Mouse (Mus musculus): ENCODE data around the gene Rapgef2. TPM values are rescaled to one million over a fixed set of nuclear protein-coding genes. Genes with fewer than 3 reads are reported as not detected.
"Not testable (repeated sequence)": the region's sequence is repeated elsewhere in the genome, so short reads cannot be mapped to it uniquely, and the experiment has no call there.

Gene Rapgef2
- total RNA-seq, 4 experiments from 2014 or later, result 140 to 179 (median 158) TPM

DNA sequence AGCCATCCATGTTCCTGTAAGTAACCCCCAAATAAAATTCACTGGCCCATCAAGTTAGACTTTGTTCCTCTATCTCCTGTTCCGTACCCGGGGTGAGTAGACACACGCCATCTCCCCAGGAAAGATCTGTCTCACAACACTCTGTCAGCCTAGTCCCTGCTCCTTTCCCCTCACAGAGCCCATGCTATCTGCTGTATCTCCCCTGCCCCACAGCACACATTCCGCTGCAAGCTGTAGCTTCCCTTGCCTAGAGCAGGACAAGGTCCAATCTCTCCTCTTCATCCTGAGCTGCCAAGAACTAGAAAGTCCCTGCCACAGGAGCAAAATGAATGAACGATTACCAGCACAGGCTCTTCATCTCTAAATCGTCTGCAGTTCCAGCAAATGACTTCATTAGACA, 184.6 kb downstream of the Rapgef2 start:
- no peak for DNase-seq (ENCODE audit: low spot score in 2 of 2)

DNA sequence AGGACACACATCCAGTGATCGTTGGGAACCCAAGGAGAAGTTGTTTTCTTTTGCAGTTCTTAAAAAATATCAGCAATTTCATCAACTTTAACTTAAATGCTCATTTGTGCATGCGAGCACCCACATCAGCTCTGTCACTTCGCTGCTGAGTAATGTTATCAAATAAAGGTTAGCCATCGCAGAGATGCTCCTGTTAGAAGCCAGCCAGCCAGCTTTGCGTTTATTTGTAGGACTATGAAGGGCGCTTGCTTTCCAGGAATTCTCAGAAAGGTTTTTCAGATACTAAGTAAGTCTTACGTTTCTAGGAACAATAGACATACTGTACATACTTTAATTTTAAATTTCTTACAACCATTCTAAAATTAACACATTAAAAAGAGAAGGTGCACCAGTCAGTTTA, 185.5 kb downstream of the Rapgef2 start:
- no peak for DNase-seq (ENCODE audit: low spot score in 2 of 2)

DNA sequence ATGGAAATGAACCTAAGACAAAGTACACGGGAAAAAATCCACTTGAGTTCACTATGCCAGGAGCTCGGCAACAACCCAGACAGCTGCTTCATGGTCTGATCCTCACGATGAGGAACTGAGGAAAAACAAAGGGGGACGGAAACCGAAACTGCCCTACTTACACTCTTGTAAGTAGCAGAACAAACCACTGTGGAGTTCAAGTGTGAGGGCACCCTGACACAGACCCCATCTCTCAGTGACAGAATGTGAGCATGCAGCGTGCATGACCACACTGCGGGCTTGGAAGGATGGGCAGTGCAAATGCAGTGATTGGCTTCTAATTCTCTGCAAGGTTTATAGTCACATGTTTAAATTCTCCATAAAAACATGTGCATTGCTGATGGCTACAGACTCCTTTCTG, 197.2 kb downstream of the Rapgef2 start:
- DNase-seq (ENCODE audit: low spot score in 2 of 2), result no peak

DNA sequence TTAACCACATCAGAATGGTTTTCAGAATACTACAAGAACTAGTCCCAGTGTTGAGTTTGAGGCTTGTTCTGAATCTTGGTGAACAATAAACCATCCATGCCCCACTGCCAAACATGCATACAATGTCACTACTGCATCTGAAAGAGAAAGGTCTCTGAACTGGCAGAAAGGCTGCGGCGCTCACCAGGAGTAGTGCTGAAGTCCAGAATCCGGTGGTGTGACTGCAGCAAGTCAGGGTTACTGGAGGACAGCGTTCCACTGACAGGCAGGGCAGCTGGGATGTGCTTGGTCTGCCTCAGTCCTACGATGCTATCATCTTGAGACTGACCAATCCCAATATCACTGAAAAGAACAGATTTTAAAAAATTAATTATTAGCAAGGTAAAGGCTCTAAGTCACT, 197.9 kb downstream of the Rapgef2 start:
- no peak for DNase-seq (ENCODE audit: low spot score in 2 of 2)

DNA sequence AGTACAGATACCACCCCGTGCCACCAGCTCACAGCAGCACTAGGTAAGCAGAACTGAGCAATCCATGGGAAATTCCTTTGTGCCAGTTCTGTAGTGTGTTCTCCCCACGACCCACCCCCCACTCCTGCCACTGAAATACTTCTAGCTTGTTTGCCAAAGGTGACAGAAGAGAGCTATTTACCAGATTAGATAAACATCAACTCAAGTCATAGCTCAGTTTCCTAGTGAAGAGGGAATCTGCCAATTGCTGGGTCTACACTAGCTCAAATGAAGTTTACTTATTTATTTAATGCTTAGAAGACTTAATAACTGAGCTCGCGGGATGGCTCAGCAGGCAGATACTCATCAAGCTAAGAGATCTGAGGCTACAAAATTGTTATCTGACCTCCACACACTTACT, 200.0 kb downstream of the Rapgef2 start:
- DNase-seq (ENCODE audit: low spot score in 2 of 2), result no peak

DNA sequence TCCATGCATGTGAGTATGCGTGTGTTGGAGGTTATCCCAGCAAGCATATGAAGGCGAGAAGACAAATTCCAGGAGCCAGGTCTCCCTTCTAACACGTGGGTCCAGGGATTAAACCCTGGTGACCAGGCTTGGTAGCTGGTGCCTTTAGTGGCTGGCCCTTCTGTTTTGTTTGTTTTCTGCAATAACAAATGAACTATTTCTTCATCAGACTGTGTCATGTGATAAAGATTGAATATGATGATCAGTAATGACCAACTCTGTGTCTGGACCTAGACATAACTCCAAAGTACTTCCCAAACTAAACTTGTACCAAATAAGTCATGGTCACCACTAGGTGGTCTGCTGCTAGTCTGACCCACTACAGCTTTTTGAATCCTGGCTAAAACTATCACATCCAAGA, 202.4 kb downstream of the Rapgef2 start:
- no peak for DNase-seq (ENCODE audit: low spot score in 2 of 2)

DNA sequence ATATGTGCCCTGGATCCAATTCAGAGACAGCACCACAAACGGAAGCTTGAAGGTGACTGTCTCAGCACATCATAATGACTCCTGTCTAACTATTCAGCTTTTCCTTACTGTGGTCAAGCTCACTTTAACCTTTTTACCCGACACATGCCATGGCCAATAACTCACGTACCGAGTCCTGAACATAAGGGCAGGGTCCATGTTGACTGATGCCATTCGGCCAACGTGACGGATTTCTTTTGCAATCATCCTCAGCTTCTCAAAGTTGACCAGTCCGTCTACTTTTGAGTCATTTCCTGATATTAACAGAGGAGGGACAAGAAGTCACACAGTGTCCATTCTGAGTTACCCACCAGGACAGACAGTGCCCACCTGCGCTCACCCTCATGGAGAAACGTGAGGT, 203.3 kb downstream of the Rapgef2 start:
- no peak for DNase-seq (ENCODE audit: low spot score in 2 of 2)

DNA sequence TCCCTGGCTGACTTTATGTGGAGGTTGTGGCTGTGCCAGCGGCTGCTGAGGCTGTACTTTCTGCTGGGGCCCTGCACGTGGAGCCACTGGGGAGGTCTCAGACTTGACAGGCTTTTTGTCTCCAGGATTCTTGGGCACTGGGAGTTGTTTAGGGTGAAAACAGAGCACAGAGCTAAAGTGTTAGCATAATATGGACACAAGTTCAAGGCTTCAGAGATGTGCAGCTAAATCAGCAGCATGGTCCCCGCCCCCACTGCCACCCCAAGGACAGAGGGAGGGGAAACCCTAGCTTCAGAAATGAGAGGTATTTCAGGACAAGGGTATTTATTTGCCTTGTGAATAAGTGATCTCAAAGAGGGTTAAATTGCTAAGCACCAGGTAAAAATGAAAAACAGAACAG, 207.2 kb downstream of the Rapgef2 start:
- no peak for DNase-seq (ENCODE audit: low spot score in 2 of 2)

DNA sequence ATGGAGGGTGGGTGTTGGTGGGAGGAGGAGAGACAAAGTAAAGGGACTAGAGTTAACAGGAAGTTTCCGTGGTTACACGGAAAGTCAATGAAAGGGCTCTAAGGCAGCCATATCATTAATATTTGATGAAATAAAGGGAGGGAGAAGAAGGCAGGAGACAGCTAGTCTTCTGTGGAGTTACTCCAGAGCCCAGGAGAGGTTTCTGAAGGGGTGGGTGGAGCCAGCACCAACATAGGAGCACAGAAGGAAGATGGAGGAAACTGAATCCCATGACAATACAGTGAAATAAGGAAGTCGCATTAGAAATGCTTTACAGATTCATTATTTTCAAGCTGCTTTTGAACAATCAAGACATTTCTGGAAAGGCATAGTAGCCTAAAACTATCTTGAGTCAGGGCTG, 211.3 kb downstream of the Rapgef2 start:
- no peak for DNase-seq (ENCODE audit: low spot score in 2 of 2)

DNA sequence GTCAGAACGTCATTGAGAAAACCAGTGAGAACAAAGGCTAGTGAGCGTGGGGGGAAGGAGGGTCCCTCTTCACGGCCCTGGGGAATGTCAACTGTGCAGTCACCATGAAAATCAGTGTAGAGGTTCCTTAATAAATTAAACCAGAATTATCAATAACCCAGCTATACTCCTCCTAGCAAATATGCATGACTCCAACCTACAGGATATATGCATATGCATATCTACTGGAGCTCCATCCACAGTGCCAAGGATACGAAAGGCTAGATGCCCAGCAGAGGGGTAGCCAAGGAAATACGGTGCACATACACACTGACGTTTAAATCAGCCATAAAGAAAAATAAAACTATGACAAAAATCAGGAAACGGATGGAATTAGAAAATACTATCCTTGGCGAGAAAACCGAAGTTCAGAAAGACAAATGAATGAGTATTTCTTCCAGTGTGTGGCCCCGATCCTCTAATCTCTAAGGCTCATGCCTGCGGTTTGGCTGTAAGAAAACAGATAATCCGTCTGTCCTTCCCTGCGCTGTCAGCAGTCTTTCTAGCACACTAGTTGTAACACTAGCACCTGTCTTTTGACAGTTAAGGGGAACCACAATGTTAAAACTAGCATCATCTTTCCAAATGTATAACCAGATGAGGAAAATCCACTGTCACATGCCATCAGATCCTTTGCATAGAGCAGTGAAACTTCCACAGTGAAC, 212.6 kb downstream of the Rapgef2 start:
- no peak for DNase-seq (ENCODE audit: low spot score in 2 of 2)

DNA sequence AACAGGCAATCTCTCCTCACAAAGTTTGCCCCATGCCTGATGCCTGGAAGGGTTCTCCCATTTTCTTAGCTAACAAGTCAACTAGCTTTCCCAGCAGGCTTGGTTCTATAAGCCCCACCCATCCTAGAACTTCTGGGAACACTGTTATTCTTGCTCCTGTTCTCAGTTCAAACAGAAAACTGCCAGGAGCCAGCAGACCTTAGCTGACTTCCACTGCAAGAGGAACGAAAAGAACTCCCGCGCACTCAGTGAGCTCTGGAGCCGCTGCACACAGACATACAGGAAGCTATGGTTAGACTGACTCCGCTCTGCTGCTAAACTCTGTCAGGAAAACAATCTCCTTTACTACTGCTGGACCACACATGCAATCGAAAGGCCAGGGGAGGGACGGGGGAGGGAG, 214.8 kb downstream of the Rapgef2 start:
- peak in 1 of 2 experiments; percentile 20 for DNase-seq (ENCODE audit: low spot score in 2 of 2)

DNA sequence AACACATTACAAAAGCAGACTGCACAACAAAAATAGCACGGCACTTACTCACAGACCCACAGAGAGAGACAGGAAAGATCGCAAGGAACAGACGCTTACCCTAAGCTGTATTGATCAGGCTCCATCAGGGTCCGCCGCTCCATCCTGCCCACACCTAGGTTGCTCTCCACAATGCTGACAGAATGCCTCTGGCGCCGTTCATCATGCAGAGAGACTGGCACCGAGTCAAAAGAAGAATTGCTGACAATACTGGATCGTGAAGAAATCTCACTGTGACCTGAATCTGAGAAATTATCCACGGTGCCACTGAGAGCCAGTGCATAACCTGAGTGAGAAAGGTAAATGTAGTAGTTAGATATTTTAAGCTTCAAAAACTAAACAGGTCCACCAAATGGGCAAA, 216.4 kb downstream of the Rapgef2 start:
- DNase-seq (ENCODE audit: low spot score in 2 of 2), result peak in 1 of 2 experiments; percentile 13

DNA sequence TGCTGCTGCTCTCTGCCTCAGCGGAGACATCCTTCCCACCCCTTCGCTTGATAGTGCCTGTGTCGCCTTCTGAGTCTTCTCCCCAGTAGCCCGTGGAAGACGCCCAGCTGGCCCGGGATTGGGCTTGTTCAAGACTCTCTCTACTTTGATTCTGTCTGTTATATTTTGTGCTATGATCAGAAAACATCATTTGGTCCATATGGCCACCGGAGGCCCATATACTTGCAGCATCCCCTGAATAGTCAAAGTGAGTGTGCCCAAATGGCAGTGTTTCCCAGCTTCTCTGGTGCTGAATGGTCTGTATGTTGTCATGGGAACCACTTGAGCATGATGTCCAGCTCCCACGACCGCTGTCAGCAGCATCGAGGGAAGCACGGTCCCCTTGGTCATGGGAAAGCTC, 217.3 kb downstream of the Rapgef2 start:
- no peak for DNase-seq (ENCODE audit: low spot score in 2 of 2)

DNA sequence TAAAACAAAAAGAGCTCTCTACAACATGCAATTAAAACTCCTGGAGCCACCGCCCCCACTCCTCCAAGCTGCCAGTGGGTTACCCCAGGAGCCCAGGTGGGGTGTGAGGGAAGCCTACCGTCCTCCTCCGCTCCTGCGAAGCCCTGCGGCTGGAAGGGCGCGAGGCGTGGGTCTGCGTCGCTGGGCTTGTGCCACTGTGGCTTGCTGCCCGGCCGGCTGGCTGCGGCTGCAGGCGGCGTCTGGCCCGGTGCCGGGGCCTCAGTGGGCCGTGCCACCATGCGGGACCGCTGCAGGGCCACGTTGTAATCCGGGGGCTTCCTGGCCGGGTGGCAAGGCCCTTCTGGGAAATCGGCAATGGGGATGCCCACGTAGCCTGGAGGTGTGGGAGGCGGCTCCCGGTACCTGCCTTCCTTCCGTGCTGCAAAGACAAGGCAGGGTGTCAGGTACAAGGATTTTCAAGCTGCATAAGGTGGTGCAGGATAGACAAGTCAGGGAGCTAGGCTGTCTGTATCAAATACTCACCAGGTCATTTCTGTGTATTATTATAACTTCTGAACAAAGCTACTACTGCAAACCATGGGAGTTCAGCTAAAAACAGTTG, 219.8 kb downstream of the Rapgef2 start:
- peak in 1 of 2 experiments; percentile 37 for DNase-seq (ENCODE audit: low spot score in 2 of 2)

DNA sequence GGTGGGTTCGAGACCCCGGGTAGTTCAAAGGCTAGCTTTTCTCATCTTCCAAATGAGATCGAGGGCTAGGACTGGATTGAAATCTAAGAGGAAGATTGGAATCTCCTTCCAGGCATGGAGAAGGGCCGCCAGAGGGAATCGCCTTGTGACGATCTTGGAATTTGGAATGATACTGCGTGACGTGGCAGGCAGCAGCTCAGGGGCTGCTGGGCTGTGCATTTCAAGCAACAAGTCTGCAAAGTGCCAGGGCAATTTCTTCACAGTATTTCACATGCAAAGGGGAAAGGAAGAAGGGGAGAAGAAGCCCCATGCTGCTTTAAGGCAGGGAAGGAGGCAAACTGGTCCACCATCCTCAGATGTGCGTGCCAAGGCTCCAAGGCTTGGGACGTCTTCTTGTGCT, 222.2 kb downstream of the Rapgef2 start:
- DNase-seq (ENCODE audit: low spot score in 2 of 2), result no peak

DNA sequence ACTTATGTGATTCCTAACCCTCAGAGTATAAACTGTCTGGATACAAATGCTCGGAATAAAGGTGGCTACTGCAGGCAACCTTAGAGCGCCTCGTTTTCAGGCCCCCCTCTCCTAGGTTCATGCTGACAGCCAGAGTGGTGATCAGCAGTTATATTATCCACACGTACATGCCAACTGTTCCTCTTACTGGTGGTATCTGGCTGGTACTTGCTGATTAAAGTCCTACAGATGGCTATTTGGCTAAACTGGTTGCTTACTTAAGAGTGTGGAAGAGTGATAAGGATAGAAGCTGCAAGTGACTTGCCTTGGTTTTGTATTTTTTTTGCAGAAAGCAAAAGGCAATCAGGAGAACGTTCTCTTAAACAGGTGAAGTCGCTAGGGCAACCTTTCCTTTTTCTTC, 224.9 kb downstream of the Rapgef2 start:
- no peak for DNase-seq (ENCODE audit: low spot score in 2 of 2)

DNA sequence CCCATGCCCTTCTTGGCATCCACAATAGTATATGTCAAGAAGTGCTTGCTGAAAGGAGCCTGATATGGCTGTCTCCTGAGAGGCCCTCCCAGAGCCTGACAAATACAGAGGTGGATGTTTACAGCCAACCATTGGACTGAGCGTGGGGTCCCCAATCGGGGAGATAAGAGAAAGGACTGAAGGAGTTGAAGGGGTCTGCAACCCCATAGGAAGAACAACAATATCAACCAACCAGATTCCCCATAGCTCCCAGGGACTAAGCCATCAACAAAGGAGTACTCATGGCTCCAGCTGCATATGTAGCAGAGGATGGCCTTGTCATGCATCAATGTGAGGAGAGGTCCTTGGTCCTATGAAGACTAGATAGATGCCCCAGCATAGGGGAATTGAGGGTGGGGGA, 227.8 kb downstream of the Rapgef2 start:
- not testable (repeated sequence) for DNase-seq (ENCODE audit: low spot score in 2 of 2)

DNA sequence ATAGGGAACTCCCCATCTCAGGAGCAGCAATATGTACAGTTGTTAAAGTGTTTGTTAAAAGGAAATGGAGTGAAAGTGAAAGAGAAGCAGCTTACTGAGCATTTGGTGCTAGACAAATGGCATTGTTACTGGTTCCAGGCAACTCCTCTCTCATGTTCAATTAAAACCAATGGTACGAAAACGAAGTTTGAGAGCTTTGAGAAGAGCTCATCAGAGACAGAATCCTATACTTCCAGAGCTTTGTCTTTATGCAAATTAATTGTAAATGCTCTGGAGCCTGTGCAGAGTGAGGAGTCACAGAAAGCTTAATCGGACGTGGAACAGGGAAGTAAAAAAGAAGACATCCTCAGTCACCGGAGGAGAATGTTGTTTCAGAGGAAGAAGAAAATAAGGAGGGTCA, 241.1 kb downstream of the Rapgef2 start:
- no peak for DNase-seq (ENCODE audit: low spot score in 2 of 2)

DNA sequence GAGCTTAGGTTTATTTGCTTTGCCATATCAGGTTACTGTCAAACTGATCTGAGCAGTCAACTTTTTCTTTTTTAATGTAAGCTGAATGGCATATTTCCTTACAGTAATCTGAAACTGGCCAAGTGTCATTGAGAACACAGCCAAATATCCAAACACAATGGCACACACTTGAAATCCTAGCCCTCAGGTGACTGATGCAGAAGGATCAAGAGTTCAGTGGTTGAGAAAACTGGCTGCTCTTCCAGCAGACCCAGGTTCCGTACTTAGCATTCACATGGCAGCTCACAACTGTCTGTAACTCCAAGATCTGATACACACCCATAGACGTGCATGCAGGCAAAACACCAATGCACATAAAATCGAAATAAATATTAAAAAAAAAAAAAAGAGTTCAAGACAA, 243.3 kb downstream of the Rapgef2 start:
- no peak for DNase-seq (ENCODE audit: low spot score in 2 of 2)

DNA sequence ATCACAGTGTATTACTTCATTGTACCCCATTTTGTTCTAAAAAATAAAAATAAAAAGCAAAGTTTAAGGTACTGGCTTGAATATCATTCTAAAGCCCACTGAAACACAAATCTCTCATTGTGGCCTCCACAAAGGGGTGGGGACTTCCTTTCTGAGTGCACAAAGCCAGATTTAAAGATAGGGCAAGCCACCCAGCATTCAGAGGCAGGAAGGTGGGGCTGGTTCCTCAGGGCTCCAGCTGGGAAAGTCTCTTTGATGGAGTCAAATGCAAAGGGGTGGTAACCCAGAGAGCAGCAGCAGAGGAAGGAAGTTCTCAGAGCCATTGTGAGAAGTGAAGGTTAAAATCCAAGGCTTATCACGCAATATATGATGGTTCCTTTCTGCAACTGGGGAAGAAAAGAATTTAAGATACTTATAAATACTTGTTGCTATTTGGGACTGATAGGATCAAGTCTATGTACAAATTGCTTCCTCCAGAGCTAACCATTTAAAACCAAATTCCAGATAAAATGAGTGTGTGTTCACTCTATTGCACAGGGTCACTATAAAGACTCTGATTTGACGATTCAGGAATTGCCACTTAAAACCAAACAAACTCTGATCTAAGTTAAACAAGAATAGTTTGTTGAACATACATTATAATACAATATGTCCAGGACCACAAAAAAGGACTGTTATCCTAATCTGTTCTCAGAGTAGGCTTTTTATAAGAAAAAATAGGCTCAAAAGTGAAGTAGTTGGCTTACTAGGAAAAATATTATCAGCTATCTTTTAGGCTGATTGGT, 246.5 kb downstream of the Rapgef2 start:
- DNase-seq (ENCODE audit: low spot score in 2 of 2), result no peak

DNA sequence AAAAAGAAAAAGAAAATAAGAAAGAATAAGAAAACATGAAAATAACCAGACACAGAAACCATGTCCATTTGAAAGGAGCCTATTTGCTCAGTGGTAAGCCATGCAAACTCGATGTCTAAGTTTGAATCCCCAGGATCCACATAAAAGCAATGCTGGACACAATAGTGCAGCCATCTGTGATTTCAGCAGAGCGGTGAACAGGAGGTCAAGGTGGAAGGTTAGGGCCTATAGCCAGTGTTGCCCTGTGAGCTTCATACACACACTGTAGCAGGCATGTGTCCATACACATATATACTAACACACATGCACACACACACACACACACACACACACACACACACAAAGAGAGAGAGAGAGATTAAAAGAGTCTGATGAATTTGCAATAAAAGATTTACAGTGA, 247.3 kb downstream of the Rapgef2 start:
- DNase-seq (ENCODE audit: low spot score in 2 of 2), result no peak

DNA sequence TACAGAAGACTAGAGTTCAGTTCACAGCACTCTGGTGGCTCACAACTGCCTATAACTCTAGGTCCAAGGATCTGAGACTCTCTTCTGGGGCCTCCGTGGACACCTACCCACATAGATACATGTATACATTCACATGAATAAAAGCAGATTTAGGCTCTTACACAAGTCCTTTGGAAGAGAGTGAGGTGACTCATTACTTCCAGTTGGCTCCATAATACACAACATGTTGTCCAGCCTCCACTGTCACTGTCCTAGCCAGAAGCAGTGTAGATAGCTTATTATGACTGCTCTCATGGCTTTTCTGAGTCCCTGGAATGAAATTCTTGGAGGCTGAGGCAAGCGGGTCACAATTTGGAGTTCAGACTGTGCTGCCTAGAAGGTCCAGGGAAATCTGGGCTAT, 251.9 kb downstream of the Rapgef2 start:
- DNase-seq (ENCODE audit: low spot score in 2 of 2), result no peak

DNA sequence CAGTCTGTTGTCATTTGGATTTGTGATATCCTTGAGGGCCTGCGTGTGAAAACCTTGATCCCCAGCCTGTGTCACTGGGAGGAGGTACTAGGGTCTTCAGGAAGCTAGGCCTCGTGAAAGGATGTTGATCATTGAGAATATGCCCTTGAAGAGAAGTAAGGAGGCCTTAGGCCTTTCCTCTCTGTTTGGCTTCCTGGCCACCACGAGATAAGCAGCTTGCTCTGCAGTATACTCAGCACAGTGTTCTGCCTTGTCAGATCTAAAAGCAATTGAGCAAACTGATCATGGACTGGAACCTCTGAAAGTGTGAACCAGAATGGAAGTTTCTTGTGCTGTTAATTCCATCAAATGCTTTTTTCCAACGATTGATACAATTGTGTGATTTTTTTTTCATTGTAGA, 255.5 kb downstream of the Rapgef2 start:
- no peak for DNase-seq (ENCODE audit: low spot score in 2 of 2)

Data from layer of hippocampus, adult 8-10 months (tissue).